Mouse (Mus musculus): ENCODE measurements around the gene Nadk. TPM values are rescaled to one million over a fixed set of nuclear protein-coding genes. Genes with fewer than 3 reads are reported as not detected.
A peak's percentile ranks its signal among the peaks of the same experiment; 100 is the strongest.

Gene Nadk
- total RNA-seq, 2 experiments from 2014 or later = 180 to 220 TPM

- ATAC-seq (ENCODE audit: poor library complexity, severe bottlenecking) = peak; percentile 92
Observed at GRCm38 (mm10) chr4:155601091-155601996, 39.2 kb downstream of the Nadk start, which contains the start of gene Slc35e2. Gene Slc35e2, plus strand, starts transcription at chr4:155601416.

GRCm38 (mm10) chr4:155601997-155602456, 39.8 kb downstream of the Nadk start:
- ATAC-seq (ENCODE audit: poor library complexity, severe bottlenecking) = no peak

GRCm38 (mm10) chr4:155602753-155603152, 40.6 kb downstream of the Nadk start:
- no peak for ATAC-seq (ENCODE audit: poor library complexity, severe bottlenecking)

GRCm38 (mm10) chr4:155603801-155604200, 41.6 kb downstream of the Nadk start:
- no peak for ATAC-seq (ENCODE audit: poor library complexity, severe bottlenecking)

- ATAC-seq (ENCODE audit: poor library complexity, severe bottlenecking) = no peak
Observed at GRCm38 (mm10) chr4:155605132-155605531, 43.0 kb downstream of the Nadk start.

GRCm38 (mm10) chr4:155606825-155607224, 44.6 kb downstream of the Nadk start:
- ATAC-seq (ENCODE audit: poor library complexity, severe bottlenecking) = no peak

- no peak for ATAC-seq (ENCODE audit: poor library complexity, severe bottlenecking)
Observed at GRCm38 (mm10) chr4:155611860-155612259, 49.7 kb downstream of the Nadk start.

GRCm38 (mm10) chr4:155613264-155613663, 51.1 kb downstream of the Nadk start:
- ATAC-seq (ENCODE audit: poor library complexity, severe bottlenecking) = no peak

GRCm38 (mm10) chr4:155618321-155618720, 56.1 kb downstream of the Nadk start:
- no peak for ATAC-seq (ENCODE audit: poor library complexity, severe bottlenecking)

- peak; percentile 97 for ATAC-seq (ENCODE audit: poor library complexity, severe bottlenecking)
Observed at GRCm38 (mm10) chr4:155624338-155625291, 62.4 kb downstream of the Nadk start, which contains the start of gene Cdk11b. Gene Cdk11b, plus strand, starts transcription at chr4:155624854.

GRCm38 (mm10) chr4:155630267-155630666, 68.1 kb downstream of the Nadk start:
- ATAC-seq (ENCODE audit: poor library complexity, severe bottlenecking) = peak; percentile 97

GRCm38 (mm10) chr4:155635766-155636499, 73.8 kb downstream of the Nadk start:
- ATAC-seq (ENCODE audit: poor library complexity, severe bottlenecking) = no peak

Other genes starting within 250 kb of the Nadk start
- 0.07 TPM in 1 of 2 replicates, not detected in the other for gene Prkcz, start 201.0 kb upstream of the Nadk start, total RNA-seq (2015)
- gene Prkcz, start 201.0 kb upstream of the Nadk start, total RNA-seq (2017) = 0.12 and 0.18 TPM in 2 replicates
- gene Gabrd, start 164.3 kb upstream of the Nadk start, total RNA-seq (2015) = 0.25 TPM in 1 of 2 replicates, not detected in the other
- 0.11 TPM in 1 of 2 replicates, not detected in the other for gene Gabrd, start 164.3 kb upstream of the Nadk start, total RNA-seq (2017)
- gene Cfap74, start 153.2 kb upstream of the Nadk start, total RNA-seq (2015) = 0.25 TPM in 1 of 2 replicates, not detected in the other
- gene Cfap74, start 153.2 kb upstream of the Nadk start, total RNA-seq (2017) = 0.04 and 0.07 TPM in 2 replicates
- gene Tmem52, start 93.3 kb upstream of the Nadk start, total RNA-seq (2015) = not detected in 2 replicates
- gene Tmem52, start 93.3 kb upstream of the Nadk start, total RNA-seq (2017) = not detected in 2 replicates
- 244 and 278 TPM in 2 replicates for gene Gnb1, start 71.0 kb upstream of the Nadk start, total RNA-seq (2015)
- 158 and 180 TPM in 2 replicates for gene Gnb1, start 71.0 kb upstream of the Nadk start, total RNA-seq (2017)
- gene Slc35e2, start 39.0 kb downstream of the Nadk start, total RNA-seq (2015) = 10.1 and 18.8 TPM in 2 replicates
- gene Slc35e2, start 39.0 kb downstream of the Nadk start, total RNA-seq (2017) = 8.7 and 12.8 TPM in 2 replicates
- 43.2 and 57.8 TPM in 2 replicates for gene Cdk11b, start 62.5 kb downstream of the Nadk start, total RNA-seq (2015)
- 48.1 and 81.5 TPM in 2 replicates for gene Cdk11b, start 62.5 kb downstream of the Nadk start, total RNA-seq (2017)
- not detected in 2 replicates for gene Gm10563, start 83.0 kb downstream of the Nadk start, total RNA-seq (2015)
- not detected in 2 replicates for gene Gm10563, start 83.0 kb downstream of the Nadk start, total RNA-seq (2017)
- gene Mmp23, start 91.0 kb downstream of the Nadk start, total RNA-seq (2015) = 0.18 and 0.20 TPM in 2 replicates
- gene Mmp23, start 91.0 kb downstream of the Nadk start, total RNA-seq (2017) = 0.22 and 0.94 TPM in 2 replicates
- gene Mib2, start 106.8 kb downstream of the Nadk start, total RNA-seq (2015) = 5.9 and 6.4 TPM in 2 replicates
- gene Mib2, start 106.8 kb downstream of the Nadk start, total RNA-seq (2017) = 23.5 and 29.0 TPM in 2 replicates
- gene Fndc10, start 132.0 kb downstream of the Nadk start, total RNA-seq (2015) = 0.55 and 0.71 TPM in 2 replicates
- 0.26 and 0.45 TPM in 2 replicates for gene Fndc10, start 132.0 kb downstream of the Nadk start, total RNA-seq (2017)
- gene Ssu72, start 142.4 kb downstream of the Nadk start, total RNA-seq (2015) = 130 and 132 TPM in 2 replicates
- 125 and 133 TPM in 2 replicates for gene Ssu72, start 142.4 kb downstream of the Nadk start, total RNA-seq (2017)
- 0.09 and 0.30 TPM in 2 replicates for gene Tmem240, start 172.4 kb downstream of the Nadk start, total RNA-seq (2015)
- gene Tmem240, start 172.4 kb downstream of the Nadk start, total RNA-seq (2017) = 0.18 TPM in 1 of 2 replicates, not detected in the other
- 13.5 and 14.1 TPM in 2 replicates for gene Atad3a, start 198.7 kb downstream of the Nadk start, total RNA-seq (2015)
- 17.8 and 22.9 TPM in 2 replicates for gene Atad3a, start 198.7 kb downstream of the Nadk start, total RNA-seq (2017)
- gene Vwa1, start 212.3 kb downstream of the Nadk start, total RNA-seq (2015) = not detected in 2 replicates
- gene Vwa1, start 212.3 kb downstream of the Nadk start, total RNA-seq (2017) = 0.20 TPM in 1 of 2 replicates, not detected in the other
- 0.07 TPM in 1 of 2 replicates, not detected in the other for gene Tmem88b, start 223.5 kb downstream of the Nadk start, total RNA-seq (2015)
- not detected in 2 replicates for gene Tmem88b, start 223.5 kb downstream of the Nadk start, total RNA-seq (2017)
- not detected in 2 replicates for gene Ankrd65, start 228.1 kb downstream of the Nadk start, total RNA-seq (2015)
- not detected in 2 replicates for gene Ankrd65, start 228.1 kb downstream of the Nadk start, total RNA-seq (2017)
- 131 and 139 TPM in 2 replicates for gene Mrpl20, start 240.5 kb downstream of the Nadk start, total RNA-seq (2015)
- gene Mrpl20, start 240.5 kb downstream of the Nadk start, total RNA-seq (2017) = 49.5 and 50.2 TPM in 2 replicates